ENCODE assay signal across 8 mouse cellular contexts in genomic region chr2:32451870-32452372, GRCm38 (mm10). TPM values are rescaled to one million over a fixed set of nuclear protein-coding genes. Genes with fewer than 3 reads are reported as not detected.
DNase-seq lines count a peak whose midpoint lies in the region; ATAC-seq and TF ChIP-seq lines count a peak whose summit lies in the region.

No protein-coding gene starts in this region.

- TF ChIP-seq EP300 in MEL (IDR thresholded peaks at IDR 0.05; ENCODE audit: low read depth in 1 of 2, low read length in 2 of 2) = no peak

- H3K27me3 ChIP-seq in MEL (ENCODE audit: control insufficient read depth in 1 of 2, insufficient read depth in 2 of 2, low read length in 2 of 2) = no peaks in the 10 kb centered on the region
- H3K27me3 ChIP-seq in cerebellum, adult 2 months (ENCODE audit: control insufficient read depth, insufficient read depth, low read length) = no peaks in the 10 kb centered on the region
- no peaks in the 10 kb centered on the region for H3K27me3 ChIP-seq in forebrain, postnatal 0 days (ENCODE audit: insufficient read depth, low read length)
- H3K27me3 ChIP-seq in lung, embryonic 15.5 days = no peaks in the 10 kb centered on the region

- peak overlapping the region; percentile 66 for H3K4me2 ChIP-seq in forebrain, postnatal 0 days (ENCODE audit: low read depth)
- H3K4me2 ChIP-seq in lung, embryonic 15.5 days = peak overlapping the region; percentile 88

- peak overlapping the region; percentile 31 to 92 for H3K4me3 ChIP-seq in MEL (ENCODE audit: control insufficient read depth in 1 of 2, insufficient read depth in 1 of 2, low read depth in 2 of 2, low read length in 2 of 2)
- H3K4me3 ChIP-seq in cerebellum, adult 2 months (replicated peaks; ENCODE audit: insufficient read depth, low read depth, low read length) = peak overlapping the region; percentile 58
- H3K4me3 ChIP-seq in forebrain, postnatal 0 days (ENCODE audit: low read depth, low read length) = peak overlapping the region; percentile 86
- peak overlapping the region; percentile 62 for H3K4me3 ChIP-seq in lung, embryonic 15.5 days

- WGBS in cerebellum, adult 2 months = 1% methylated on average over 25 of the region's 25 CpGs
- 1% methylated on average over 25 of the region's 25 CpGs for WGBS in forebrain, postnatal 0 days
- under 1% methylated on average over 25 of the region's 25 CpGs for WGBS in lung, embryonic 15.5 days

- peak overlapping the region; percentile 92 for H3K9ac ChIP-seq in MEL (ENCODE audit: control insufficient read depth, low read depth, low read length, poor library complexity, severe bottlenecking)
- H3K9ac ChIP-seq in forebrain, postnatal 0 days = peak overlapping the region; percentile 77; the same call in 1 of the 2 replicates
- peak overlapping the region; percentile 37 for H3K9ac ChIP-seq in lung, embryonic 15.5 days

- peak overlapping the region; percentile 99 for H3K27ac ChIP-seq in MEL (ENCODE audit: control insufficient read depth, low read depth, low read length)
- H3K27ac ChIP-seq in cerebellum, adult 2 months (ENCODE audit: insufficient read depth, low read length) = peak overlapping the region; percentile 81; the same call in 1 of the 2 replicates
- H3K27ac ChIP-seq in forebrain, postnatal 0 days (ENCODE audit: low read depth, low read length) = peak overlapping the region; percentile 80
- H3K27ac ChIP-seq in lung, embryonic 15.5 days = peak overlapping the region; percentile 97

- no peak for TF ChIP-seq CTCF in MEL (IDR thresholded peaks at IDR 0.05 in 2 of 3, conservative IDR thresholded peaks at IDR 0.05 in 1 of 3; ENCODE audit: control insufficient read depth in 1 of 3, insufficient read depth in 1 of 3, low read depth in 2 of 3, low read length in 3 of 3, poor library complexity in 1 of 3, severe bottlenecking in 1 of 3)
- TF ChIP-seq CTCF in cerebellum, adult 2 months (IDR thresholded peaks at IDR 0.05; ENCODE audit: borderline replicate concordance, insufficient read depth, low read depth, low read length) = no peak
- TF ChIP-seq CTCF in forebrain, postnatal 0 days (IDR thresholded peaks at IDR 0.05; ENCODE audit: low read depth) = no peak

- no peak for TF ChIP-seq RAD21 in MEL (IDR thresholded peaks at IDR 0.05; ENCODE audit: low read depth, low read length)

- H3K9me3 ChIP-seq in MEL (replicated peaks; ENCODE audit: insufficient read depth, low read length) = no peaks in the 10 kb centered on the region
- H3K9me3 ChIP-seq in forebrain, postnatal 0 days (ENCODE audit: low read length) = no peaks in the 10 kb centered on the region
- H3K9me3 ChIP-seq in lung, embryonic 15.5 days = no peaks in the 10 kb centered on the region

- peaks cover 53% of the 10 kb centered on the region for H3K79me2 ChIP-seq in MEL (ENCODE audit: control insufficient read depth, insufficient read depth, low read length, poor library complexity)

- H3K36me3 ChIP-seq in MEL (ENCODE audit: control insufficient read depth in 1 of 2, insufficient read depth in 2 of 2, low read length in 2 of 2) = peaks cover 0 to 30% of the 10 kb centered on the region in 2 experiments; a peak in 2 of 4 replicates
- H3K36me3 ChIP-seq in forebrain, postnatal 0 days (ENCODE audit: insufficient read depth) = 0 out of 2 replicates have a peak, but pooled peaks cover 2% of the 10 kb centered on the region
- no peaks in the 10 kb centered on the region; the same call in 1 of the 2 replicates for H3K36me3 ChIP-seq in lung, embryonic 15.5 days

- peak in 1 of 2 experiments; percentile 45; a peak in 1 of 4 replicates for TF ChIP-seq POLR2A in MEL (IDR thresholded peaks at IDR 0.05; ENCODE audit: control insufficient read depth in 1 of 2, insufficient read depth in 1 of 2, low read depth in 1 of 2, low read length in 2 of 2, poor library complexity in 1 of 2)
- TF ChIP-seq POLR2A in cerebellum, adult 2 months (IDR thresholded peaks at IDR 0.05; ENCODE audit: borderline replicate concordance, insufficient read depth, low read length) = no peak

- DNase-seq in MEL (ENCODE audit: low read depth, low spot score) = peak; percentile 99
- DNase-seq in cerebellum, adult 2 months = peak; percentile 99
- DNase-seq in forebrain, postnatal 0 days = peak; percentile 99
- DNase-seq in heart, postnatal 4 days = peak; percentile 99
- DNase-seq in layer of hippocampus, adult 8-10 months (ENCODE audit: low spot score in 2 of 2) = peak; percentile 99
- DNase-seq in ovary, adult 18-20 months (ENCODE audit: low spot score) = peak; percentile 98
- DNase-seq in thymus, postnatal 0 days (ENCODE audit: low spot score) = peak; percentile 98

- peaks cover 0 to 16% of the 10 kb centered on the region in 2 experiments for H3K4me1 ChIP-seq in MEL (ENCODE audit: control insufficient read depth in 1 of 2, insufficient read depth in 2 of 2, low read length in 2 of 2)
- H3K4me1 ChIP-seq in cerebellum, adult 2 months (ENCODE audit: control insufficient read depth, insufficient read depth, low read length) = peaks cover 10% of the 10 kb centered on the region; the same call in 1 of the 2 replicates
- H3K4me1 ChIP-seq in forebrain, postnatal 0 days (ENCODE audit: insufficient read depth) = peaks cover 12% of the 10 kb centered on the region
- peaks cover 59% of the 10 kb centered on the region for H3K4me1 ChIP-seq in lung, embryonic 15.5 days

- peak; percentile 94 for ATAC-seq in forebrain, postnatal 0 days
- peak; percentile 95 for ATAC-seq in lung, embryonic 15.5 days (ENCODE audit: borderline replicate concordance, extremely low read depth, low FRiP score, low TSS enrichment)

TF ChIP-seq in MEL, 35 proteins besides CTCF, POLR2A, EP300 and RAD21:
- peak; percentile 54; the same call in 1 of the 2 replicates for TF ChIP-seq CHD2 (IDR thresholded peaks at IDR 0.05; ENCODE audit: low read length)
- TF ChIP-seq E2F4 (IDR thresholded peaks at IDR 0.05; ENCODE audit: borderline replicate concordance, low read depth, low read length) = no peak
- TF ChIP-seq CHD1 (IDR thresholded peaks at IDR 0.05; ENCODE audit: low read depth, low read length) = no peak
- TF ChIP-seq TAL1 (IDR thresholded peaks at IDR 0.05; ENCODE audit: low read length) = no peak
- no peak for TF ChIP-seq GABPA (IDR thresholded peaks at IDR 0.05; ENCODE audit: low read depth, low read length)
- TF ChIP-seq MAX (IDR thresholded peaks at IDR 0.05; ENCODE audit: low read length) = no peak
- no peak for TF ChIP-seq GATA1 (IDR thresholded peaks at IDR 0.05; ENCODE audit: low read depth, low read length)
- no peak for TF ChIP-seq NRF1 (IDR thresholded peaks at IDR 0.05; ENCODE audit: insufficient read depth, low read depth, low read length, poor library complexity, severe bottlenecking)
- TF ChIP-seq TBP (IDR thresholded peaks at IDR 0.05; ENCODE audit: low read depth, low read length) = 0 out of 2 replicates have a peak, but pooled peaks have one; percentile 11
- no peak for TF ChIP-seq USF2 (IDR thresholded peaks at IDR 0.05; ENCODE audit: borderline replicate concordance in 1 of 2, insufficient read depth in 1 of 2, low read depth in 1 of 2, low read length in 2 of 2)
- no peak for TF ChIP-seq SIN3A (IDR thresholded peaks at IDR 0.05; ENCODE audit: low read length)
TF ChIP-seq in MEL: peak in this region for 2.

RNA-seq across cellular contexts. Expression of gene Slc25a25, which starts 0.7 kb away (rescaled TPM):
- total RNA-seq in MEL (2012; rRNA removed) = 28.1 and 32.5 TPM in 2 replicates
- polyA plus RNA-seq in MEL (2012; ENCODE audit: insufficient read depth in 1 of 2, insufficient read length in 2 of 2, low read depth in 1 of 2, low replicate concordance in 2 of 2, missing spikeins in 1 of 2) = 10 to 100 TPM in 1 of 2 experiments, not detected in 1; 22.3 TPM
- polyA plus RNA-seq in cerebellum, adult 2 months (2012; rRNA removed) = 67.0 and 76.2 TPM in 2 replicates
- total RNA-seq in forebrain, postnatal 0 days (2014; rRNA removed) = 55.4 and 62.5 TPM in 2 replicates
- polyA plus RNA-seq in forebrain, postnatal 0 days (2015; fragmentation: Nextera tagmentation; extraction: Ambion mirVana) = 38.3 and 40.9 TPM in 2 replicates
- 10 to 100 TPM; 16.4 to 22.2 TPM for total RNA-seq in heart, postnatal 4 days (2021)
- total RNA-seq in layer of hippocampus, adult 8-10 months (2022) = 10 to 100 TPM; 55.0 to 60.7 (median 55.9) TPM
- polyA plus RNA-seq in lung, embryonic 15.5 days (2015; fragmentation: Nextera tagmentation; extraction: Ambion mirVana) = 19.6 and 21.5 TPM in 2 replicates
- polyA plus RNA-seq in thymus, postnatal 0 days (2015; fragmentation: Nextera tagmentation; extraction: Ambion mirVana) = 16.3 and 18.9 TPM in 2 replicates

RNA-seq across cellular contexts. Expression of gene Naif1, which starts 1.7 kb away (rescaled TPM):
- total RNA-seq in MEL (2012; rRNA removed) = 4.4 and 4.9 TPM in 2 replicates
- polyA plus RNA-seq in MEL (2012; ENCODE audit: insufficient read depth in 1 of 2, insufficient read length in 2 of 2, low read depth in 1 of 2, low replicate concordance in 2 of 2, missing spikeins in 1 of 2) = 1 to 10 TPM in 1 of 2 experiments, not detected in 1; 8.5 TPM
- polyA plus RNA-seq in cerebellum, adult 2 months (2012; rRNA removed) = 3.3 TPM in 2 replicates
- total RNA-seq in forebrain, postnatal 0 days (2014; rRNA removed) = 3.8 and 4.5 TPM in 2 replicates
- polyA plus RNA-seq in forebrain, postnatal 0 days (2015; fragmentation: Nextera tagmentation; extraction: Ambion mirVana) = 2.4 and 3.9 TPM in 2 replicates
- total RNA-seq in heart, postnatal 4 days (2021) = 1 to 10 TPM; 3.5 to 3.6 TPM
- total RNA-seq in layer of hippocampus, adult 8-10 months (2022) = 1 to 10 TPM; 3.2 to 4.7 (median 4.2) TPM
- 6.6 and 7.1 TPM in 2 replicates for polyA plus RNA-seq in lung, embryonic 15.5 days (2015; fragmentation: Nextera tagmentation; extraction: Ambion mirVana)
- polyA plus RNA-seq in thymus, postnatal 0 days (2015; fragmentation: Nextera tagmentation; extraction: Ambion mirVana) = 5.4 and 6.2 TPM in 2 replicates

RNA-seq across cellular contexts. Expression of gene Ptges2, which starts 56.2 kb away (rescaled TPM):
- 30.4 and 33.3 TPM in 2 replicates for total RNA-seq in MEL (2012; rRNA removed)
- polyA plus RNA-seq in MEL (2012; ENCODE audit: insufficient read depth in 1 of 2, insufficient read length in 2 of 2, low read depth in 1 of 2, low replicate concordance in 2 of 2, missing spikeins in 1 of 2) = 100 to 1,000 TPM in 1 of 2 experiments, 10 to 100 TPM in 1; 47.0 to 396 TPM
- 60.9 and 61.1 TPM in 2 replicates for polyA plus RNA-seq in cerebellum, adult 2 months (2012; rRNA removed)
- total RNA-seq in forebrain, postnatal 0 days (2014; rRNA removed) = 32.1 and 37.5 TPM in 2 replicates
- 54.9 and 58.6 TPM in 2 replicates for polyA plus RNA-seq in forebrain, postnatal 0 days (2015; fragmentation: Nextera tagmentation; extraction: Ambion mirVana)
- total RNA-seq in heart, postnatal 4 days (2021) = 10 to 100 TPM; 59.7 to 60.2 TPM
- total RNA-seq in layer of hippocampus, adult 8-10 months (2022) = 10 to 100 TPM; 36.5 to 40.0 (median 38.2) TPM
- polyA plus RNA-seq in lung, embryonic 15.5 days (2015; fragmentation: Nextera tagmentation; extraction: Ambion mirVana) = 22.6 and 25.4 TPM in 2 replicates
- 17.8 and 18.5 TPM in 2 replicates for polyA plus RNA-seq in thymus, postnatal 0 days (2015; fragmentation: Nextera tagmentation; extraction: Ambion mirVana)

Comparison
In these comparisons a context has a peak if more than half of its experiments do, and no peak if none do; other contexts are left out.
1. Peak in every context shown above with its lines: DNase-seq, ATAC-seq, H3K4me3 ChIP-seq and H3K27ac ChIP-seq.
2. H3K9ac ChIP-seq: peak in every context shown above with its lines; median percentile 92 in MEL; 77 in forebrain, postnatal 0 days; 37 in lung, embryonic 15.5 days.